Mouse (Mus musculus): ENCODE measurements around the gene Pde4dip. TPM values are rescaled to one million over a fixed set of nuclear protein-coding genes. Genes with fewer than 3 reads are reported as not detected.
A peak's percentile ranks its signal among the peaks of the same experiment; 100 is the strongest.

Pde4dip gene
- total RNA-seq, 2 experiments from 2014 or later, result 3,559 to 3,570 TPM

GRCm38 (mm10) chr3:97767041-97767770, 121.3 kb downstream of the Pde4dip start:
- DNase-seq, result no peak
- TF ChIP-seq CTCF (IDR thresholded peaks at IDR 0.05), result no peak
- intact Hi-C loops (cut with DNase I), result loop anchor here (5.0 kb wide), 1 partner anchor 110 kb away; the partner anchor contains the start of gene Prkab2
- Histone ChIP-seq H3K4me3 (peak overlapping the region; percentile 87), H3K27ac (peak overlapping the region; percentile 89)

- H3K27ac ChIP-seq, result peak overlapping the region; percentile 89
- no peak for DNase-seq
- no peak for TF ChIP-seq CTCF (IDR thresholded peaks at IDR 0.05)
- intact Hi-C loops (cut with DNase I), result loop anchor here (5.0 kb wide), 1 partner anchor 109 kb away; the partner anchor contains the start of gene Prkab2
- peak overlapping the region; percentile 87 for H3K4me3 ChIP-seq
These were observed 122.0 kb downstream of the Pde4dip start for GRCm38 (mm10) chr3:97766459-97766858.

- Histone ChIP-seq H3K27ac (no peak overlapping the region), H3K4me3 (no peak overlapping the region)
- no peak for TF ChIP-seq CTCF (IDR thresholded peaks at IDR 0.05)
- intact Hi-C loops (cut with DNase I), result no loop called here
- no peak for DNase-seq
These were observed 124.4 kb downstream of the Pde4dip start for GRCm38 (mm10) chr3:97764152-97764551.

GRCm38 (mm10) chr3:97761951-97762350, 126.6 kb downstream of the Pde4dip start:
- intact Hi-C loops (cut with DNase I), result no loop called here
- no peak for DNase-seq
- Histone ChIP-seq H3K4me3 (no peak overlapping the region), H3K27ac (no peak overlapping the region)
- TF ChIP-seq CTCF (IDR thresholded peaks at IDR 0.05), result no peak

- DNase-seq, result no peak
- TF ChIP-seq CTCF (IDR thresholded peaks at IDR 0.05), result no peak
- Histone ChIP-seq H3K4me3 (no peak overlapping the region), H3K27ac (no peak overlapping the region)
- intact Hi-C loops (cut with DNase I), result no loop called here
These were observed 127.3 kb downstream of the Pde4dip start for GRCm38 (mm10) chr3:97761168-97761567.

- no peak for TF ChIP-seq CTCF (IDR thresholded peaks at IDR 0.05)
- intact Hi-C loops (cut with DNase I), result no loop called here
- no peak for DNase-seq
- no peak overlapping the region for H3K4me3 ChIP-seq
- no peak overlapping the region for H3K27ac ChIP-seq
These were observed 128.7 kb downstream of the Pde4dip start for GRCm38 (mm10) chr3:97759846-97760245.

- Histone ChIP-seq H3K4me3 (no peak overlapping the region), H3K27ac (no peak overlapping the region)
- no peak for DNase-seq
- intact Hi-C loops (cut with DNase I), result no loop called here
- TF ChIP-seq CTCF (IDR thresholded peaks at IDR 0.05), result no peak
These were observed 131.0 kb downstream of the Pde4dip start for GRCm38 (mm10) chr3:97757501-97757900.

GRCm38 (mm10) chr3:97756283-97757074, 132.0 kb downstream of the Pde4dip start:
- no peak for DNase-seq
- no peak for TF ChIP-seq CTCF (IDR thresholded peaks at IDR 0.05)
- Histone ChIP-seq H3K4me3 (no peak overlapping the region), H3K27ac (peak overlapping the region; percentile 25; the same call in 1 of the 2 replicates)
- intact Hi-C loops (cut with DNase I), result no loop called here

GRCm38 (mm10) chr3:97755411-97755810, 133.1 kb downstream of the Pde4dip start:
- no peak overlapping the region for H3K4me3 ChIP-seq
- no peak for DNase-seq
- TF ChIP-seq CTCF (IDR thresholded peaks at IDR 0.05), result no peak
- no peak overlapping the region; the same call in 1 of the 2 replicates for H3K27ac ChIP-seq
- intact Hi-C loops (cut with DNase I), result no loop called here

GRCm38 (mm10) chr3:97752901-97753300, 135.6 kb downstream of the Pde4dip start:
- TF ChIP-seq CTCF (IDR thresholded peaks at IDR 0.05), result no peak
- intact Hi-C loops (cut with DNase I), result no loop called here
- no peak for DNase-seq
- Histone ChIP-seq H3K27ac (no peak overlapping the region), H3K4me3 (no peak overlapping the region)

GRCm38 (mm10) chr3:97751566-97751965, 136.9 kb downstream of the Pde4dip start:
- H3K27ac ChIP-seq, result no peak overlapping the region
- intact Hi-C loops (cut with DNase I), result no loop called here
- TF ChIP-seq CTCF (IDR thresholded peaks at IDR 0.05), result no peak
- no peak overlapping the region for H3K4me3 ChIP-seq
- no peak for DNase-seq

- no peak overlapping the region for H3K4me3 ChIP-seq
- intact Hi-C loops (cut with DNase I), result no loop called here
- no peak for TF ChIP-seq CTCF (IDR thresholded peaks at IDR 0.05)
- no peak overlapping the region for H3K27ac ChIP-seq
- no peak for DNase-seq
These were observed 139.7 kb downstream of the Pde4dip start for GRCm38 (mm10) chr3:97748789-97749188.

- no peak for TF ChIP-seq CTCF (IDR thresholded peaks at IDR 0.05)
- Histone ChIP-seq H3K27ac (no peak overlapping the region), H3K4me3 (no peak overlapping the region)
- DNase-seq, result no peak
- intact Hi-C loops (cut with DNase I), result no loop called here
These were observed 145.7 kb downstream of the Pde4dip start for GRCm38 (mm10) chr3:97742841-97743240.

Data from gastrocnemius, adult 2 months (tissue).